Mouse (Mus musculus) heart, adult 2 months (tissue): ENCODE results near the gene Lgi4.

ENCODE experiments used
- CTCF ChIP-seq: fragments of 200-600 bp; IDR thresholded peaks from 2 replicates; pipeline ENCODE4 v1.8.1; 2022; ENCODE audit warnings: antibody characterized with exemption, mild to moderate bottlenecking, moderate library complexity
- POLR2A ChIP-seq: fragments of 200-500 bp; IDR thresholded peaks from 2 replicates; pipeline ENCODE4 v1.6.1; 2011; ENCODE audit warnings: mild to moderate bottlenecking, low read depth, low read length, control low read depth; ENCODE audit not compliant: insufficient read depth

DNA sequence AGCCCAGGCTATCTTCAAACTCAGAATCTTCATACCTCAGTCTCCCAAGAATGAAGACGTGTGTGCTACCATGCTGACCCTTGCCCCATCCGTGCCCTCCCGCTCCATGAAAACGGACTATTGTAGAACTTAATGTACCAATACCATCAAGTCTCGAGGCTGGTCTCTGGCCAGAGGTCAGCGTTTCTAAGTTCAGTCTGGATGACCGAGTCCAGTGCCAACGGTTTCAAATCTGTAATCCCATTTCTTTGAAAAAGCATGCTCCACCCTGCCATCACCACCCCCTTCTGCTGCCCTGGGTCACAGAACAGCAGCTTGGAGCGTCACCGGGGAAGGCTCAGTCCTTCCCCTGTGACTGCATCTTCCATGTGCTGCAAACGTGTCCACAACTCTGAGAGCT is 48.6 kb downstream of the Lgi4 start:
- no peak for TF ChIP-seq CTCF
- TF ChIP-seq POLR2A, result no peak
